Mouse (Mus musculus) gastrocnemius, adult 8-10 months (tissue): ENCODE data around the gene Gm3020. TPM values are rescaled to one million over a fixed set of nuclear protein-coding genes. Genes with fewer than 3 reads are reported as not detected.
"Not testable (repeated sequence)": the region's sequence is repeated elsewhere in the genome, so short reads cannot be mapped to it uniquely, and the experiment has no call there.

Experiments used
- DNase-seq, 2 experiments: peaks; one replicate each; pipeline ENCODE4 v3.0.0; 2022; ENCODE audit warnings: low spot score in 2 of 2
- total RNA-seq, 4 experiments: library from RNA; stranded (reverse); gene quantifications; 2 replicates each; pipeline ENCODE4 v1.2.4; 2022

Gm3020 gene
- total RNA-seq, result under 1 TPM in 1 of 4 experiments, not detected in 3; 0.13 TPM

DNA sequence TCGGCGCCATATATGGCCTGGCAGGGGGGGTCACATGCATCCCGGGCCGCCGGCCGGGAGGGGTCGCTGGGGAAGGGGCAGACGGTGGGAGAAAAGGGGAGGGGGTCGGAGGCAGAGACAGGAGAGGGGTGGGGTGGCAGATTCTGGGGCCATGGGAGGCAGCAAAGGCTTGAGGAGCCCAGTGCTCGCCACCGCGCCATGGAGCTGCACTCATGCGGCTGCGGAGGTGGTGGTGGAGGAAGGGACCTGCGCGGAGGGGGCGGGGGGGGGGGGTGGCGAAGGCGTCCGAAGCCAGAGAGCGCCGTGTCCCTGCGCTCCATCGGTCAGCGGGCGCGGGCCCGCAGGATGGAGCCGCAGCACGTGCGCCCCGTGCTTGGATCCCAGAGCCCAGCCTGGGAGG lies at the start of gene Gm3020:
Gm3020 (plus strand) TSS at position 301 of the 400 bp plus-strand sequence.
- DNase-seq, result not testable (repeated sequence)

- not testable (repeated sequence) for DNase-seq
These were observed 17.6 kb upstream of the Gm3020 start, which contains the start of gene Gm3012 for GRCm38 (mm10) chr14:3634212-3634611. Gene Gm3012 (plus strand): TSS chr14:3634512.

DNA sequence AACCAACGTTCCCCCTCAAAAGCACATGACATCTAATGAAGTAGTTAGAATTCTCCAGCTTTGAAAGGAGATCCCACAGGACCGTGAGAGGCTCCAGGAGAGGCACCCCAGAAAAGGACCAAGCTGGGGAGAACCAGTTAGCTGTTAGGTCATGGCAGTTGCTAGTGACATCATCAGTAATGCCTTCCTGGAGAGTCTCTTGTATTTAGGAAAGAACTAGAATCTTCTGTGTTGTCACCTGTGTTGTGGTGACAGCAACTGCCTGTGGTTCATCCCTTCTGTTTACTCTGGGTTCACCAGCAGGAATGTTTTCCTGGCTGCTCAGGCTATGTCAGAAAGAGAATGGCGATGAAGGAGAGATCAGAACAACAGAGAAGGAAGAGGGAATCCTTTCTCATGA lies 36.7 kb downstream of the Gm3020 start, which contains the start of gene Gm3043:
Gm3043 (plus strand) TSS at position 301 of the 400 bp plus-strand sequence.
- DNase-seq, result not testable (repeated sequence)

Other genes starting within 250 kb of the Gm3020 start
- gene Gm10409, start 239.4 kb upstream of the Gm3020 start, total RNA-seq, result under 1 TPM in 1 of 4 experiments, not detected in 3; 0.13 TPM
- not detected for gene Gm3005, start 223.9 kb upstream of the Gm3020 start, total RNA-seq
- not detected for gene Gm10408, start 202.7 kb upstream of the Gm3020 start, total RNA-seq
- not detected for gene Gm3012, start 17.5 kb upstream of the Gm3020 start, total RNA-seq
- not detected for gene Gm3043, start 36.8 kb downstream of the Gm3020 start, total RNA-seq
- not detected for gene Gm3002, start 158.0 kb downstream of the Gm3020 start, total RNA-seq
- gene Gm3033, start 194.2 kb downstream of the Gm3020 start, total RNA-seq, result not detected
- not detected for gene Gm2916, start 232.1 kb downstream of the Gm3020 start, total RNA-seq